Mouse (Mus musculus) kidney, embryonic 14.5 days (tissue): ENCODE measurements at regions not wholly inside any gene's neighbourhood (a gene's known extent, or its start where the extent isn't known, plus 50 kb on each side); places are given as distances from the start of the nearest gene placed in this dataset.

Source experiments
- ATAC-seq: fragments of 200-750 bp; cut with Nextera tagmentation; 2 replicates; pipeline ENCODE4 v1.8.0; 2017; ENCODE audit warnings: moderate number of reproducible peaks, mild to moderate bottlenecking, moderate TSS enrichment, moderate library complexity; ENCODE audit not compliant: low FRiP score, low TSS enrichment
- H3K27ac ChIP-seq: fragments of 300-500 bp; sonication (generic); 2 replicates; pipeline ENCODE4 v1.5.1; 2014; ENCODE audit warnings: low read depth, mild to moderate bottlenecking, low read length, moderate library complexity, mixed read lengths
- H3K27me3 ChIP-seq: fragments of 300-500 bp; sonication (generic); 2 replicates; pipeline ENCODE4 v1.6.1; 2014; ENCODE audit warnings: mild to moderate bottlenecking, low read length; ENCODE audit not compliant: control insufficient read depth, insufficient read depth
- H3K36me3 ChIP-seq: fragments of 300-500 bp; sonication (generic); 2 replicates; pipeline ENCODE4 v1.6.1; 2014; ENCODE audit warnings: low read length, mixed read lengths; ENCODE audit not compliant: control insufficient read depth, insufficient read depth
- H3K4me1 ChIP-seq: fragments of 300-500 bp; sonication (generic); 2 replicates; pipeline ENCODE4 v1.6.1; 2014; ENCODE audit warnings: low read length, mixed read lengths; ENCODE audit not compliant: control insufficient read depth, insufficient read depth
- H3K4me2 ChIP-seq: fragments of 300-500 bp; sonication (generic); replicated peaks from 2 replicates; pipeline ENCODE4 v1.6.1; 2014; ENCODE audit warnings: low read depth, mild to moderate bottlenecking, low read length
- H3K4me3 ChIP-seq: fragments of 300-500 bp; sonication (generic); 2 replicates; pipeline ENCODE4 v1.5.1; 2014; ENCODE audit warnings: mild to moderate bottlenecking, low read length
- H3K9ac ChIP-seq: fragments of 300-500 bp; sonication (generic); 2 replicates; pipeline ENCODE4 v1.6.1; 2014; ENCODE audit warnings: low read depth, mild to moderate bottlenecking, low read length, moderate library complexity
- H3K9me3 ChIP-seq: fragments of 300-500 bp; sonication (generic); 2 replicates; pipeline ENCODE4 v1.6.1; 2016; ENCODE audit warnings: low read length; ENCODE audit not compliant: control insufficient read depth
- WGBS: fragments of 180-500 bp; shearing (Covaris S2); extraction: QIAGEN DNeasy Blood & Tissue Kit; methylation state at CpG from one replicate; pipeline ENCODE4 v1.1.7; 2014; 5-methylcytosine and 5-hydroxymethylcytosine counted together

DNA sequence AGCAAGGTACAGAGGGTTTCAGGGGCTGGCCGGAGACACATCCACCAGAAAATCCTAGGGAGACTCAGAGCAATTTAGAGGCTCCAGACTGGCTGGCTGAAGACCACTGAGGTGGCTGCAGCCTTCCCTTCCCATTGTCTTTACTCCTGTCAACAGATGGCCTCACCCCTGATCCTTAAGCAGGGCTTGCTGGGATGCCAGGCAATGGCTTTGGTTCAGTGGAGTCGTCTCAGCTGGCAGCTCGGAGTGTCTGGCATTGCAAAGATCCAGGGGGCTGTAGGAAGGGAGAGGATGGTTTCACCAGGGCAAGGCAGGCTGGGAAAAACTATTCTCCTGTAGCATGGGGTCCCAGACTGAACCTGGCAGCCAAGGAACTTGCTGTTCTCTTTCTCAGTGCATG lies 395.8 kb downstream of the Tshz3 start:
- Histone ChIP-seq H3K27ac (no peak overlapping the region), H3K27me3 (no peaks in the 10 kb centered on the region), H3K9ac (no peak overlapping the region), H3K4me2 (no peak overlapping the region), H3K4me1 (no peaks in the 10 kb centered on the region), H3K4me3 (no peak overlapping the region), H3K36me3 (no peaks in the 10 kb centered on the region), H3K9me3 (no peaks in the 10 kb centered on the region)
- ATAC-seq = no peak
- 68% methylated on average over 3 of the region's 3 CpGs for WGBS

DNA sequence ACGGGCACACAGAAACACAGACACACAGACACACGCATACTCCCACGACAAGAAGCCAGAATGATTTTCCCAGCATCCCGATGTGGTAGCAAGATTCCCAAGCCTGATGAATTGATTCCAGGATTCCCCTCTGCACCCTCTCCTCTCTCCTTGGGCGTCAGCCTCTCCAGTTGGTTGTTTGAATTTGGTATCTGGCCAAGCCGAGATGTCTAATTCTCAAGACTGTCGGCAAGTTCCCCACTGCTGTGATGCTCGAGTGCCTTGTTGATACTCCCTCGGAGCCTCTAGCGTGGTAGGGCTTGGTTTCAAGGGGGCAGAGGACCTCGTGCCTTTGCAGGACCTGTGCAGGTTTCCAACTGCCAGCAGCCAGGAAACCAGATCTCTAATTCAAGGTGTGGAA lies 397.9 kb downstream of the Tshz3 start:
- WGBS = 72% methylated on average over 11 of the region's 11 CpGs
- no peaks in the 10 kb centered on the region for H3K9me3 ChIP-seq
- H3K27me3 ChIP-seq = no peaks in the 10 kb centered on the region
- no peaks in the 10 kb centered on the region for H3K4me1 ChIP-seq
- no peak overlapping the region for H3K4me2 ChIP-seq
- no peak overlapping the region for H3K4me3 ChIP-seq
- no peak for ATAC-seq
- H3K27ac ChIP-seq = no peak overlapping the region
- no peaks in the 10 kb centered on the region for H3K36me3 ChIP-seq
- H3K9ac ChIP-seq = no peak overlapping the region

DNA sequence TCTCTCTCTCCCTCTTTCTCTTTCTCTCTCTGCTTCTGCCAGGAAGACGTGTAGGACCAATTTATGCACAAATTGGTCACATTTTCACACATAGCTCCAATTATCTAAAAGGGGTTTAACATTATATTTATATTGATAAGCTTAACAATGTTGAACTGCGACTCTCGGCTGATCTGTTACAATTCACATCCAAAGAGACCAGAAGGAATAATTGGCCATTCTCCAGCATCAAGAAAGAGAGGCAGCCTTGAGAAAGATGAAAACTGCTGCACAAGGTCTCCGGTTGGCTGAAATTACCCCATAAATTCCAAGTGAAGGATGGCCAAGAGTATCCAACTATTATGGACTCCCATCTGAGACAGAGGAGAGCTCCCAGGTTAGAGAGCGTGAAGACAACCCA lies 398.4 kb downstream of the Tshz3 start:
- Histone ChIP-seq H3K27me3 (no peaks in the 10 kb centered on the region), H3K9me3 (no peaks in the 10 kb centered on the region), H3K4me3 (no peak overlapping the region), H3K27ac (no peak overlapping the region), H3K4me2 (no peak overlapping the region), H3K4me1 (no peaks in the 10 kb centered on the region), H3K36me3 (no peaks in the 10 kb centered on the region), H3K9ac (no peak overlapping the region)
- ATAC-seq = no peak
- WGBS = 79% methylated on average over 5 of the region's 5 CpGs

DNA sequence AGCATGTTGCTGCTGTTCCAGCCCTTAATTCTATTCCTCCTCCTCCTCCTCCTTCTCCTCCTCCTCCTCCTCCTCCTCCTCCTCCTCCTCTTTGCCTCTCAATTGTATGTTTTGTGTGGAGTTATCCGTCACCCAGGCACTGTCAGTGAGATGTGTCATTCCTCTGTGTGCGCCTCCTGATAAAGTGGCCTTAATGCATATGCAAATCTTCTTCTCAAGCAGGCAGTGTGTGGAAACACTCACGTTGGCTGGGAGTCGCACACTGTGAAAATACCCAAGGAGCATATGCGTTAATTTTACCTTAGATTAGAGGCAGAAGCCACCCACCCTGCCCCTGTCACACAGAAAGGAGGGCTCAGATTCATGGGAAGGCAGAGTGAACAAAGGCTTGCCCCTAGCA lies 401.0 kb downstream of the Tshz3 start:
- no peak overlapping the region for H3K4me2 ChIP-seq
- no peak overlapping the region for H3K27ac ChIP-seq
- no peaks in the 10 kb centered on the region for H3K4me1 ChIP-seq
- ATAC-seq = no peak
- 34% methylated on average over 5 of the region's 5 CpGs for WGBS
- H3K27me3 ChIP-seq = no peaks in the 10 kb centered on the region
- no peak overlapping the region for H3K9ac ChIP-seq
- H3K9me3 ChIP-seq = no peaks in the 10 kb centered on the region
- H3K36me3 ChIP-seq = no peaks in the 10 kb centered on the region
- no peak overlapping the region for H3K4me3 ChIP-seq

DNA sequence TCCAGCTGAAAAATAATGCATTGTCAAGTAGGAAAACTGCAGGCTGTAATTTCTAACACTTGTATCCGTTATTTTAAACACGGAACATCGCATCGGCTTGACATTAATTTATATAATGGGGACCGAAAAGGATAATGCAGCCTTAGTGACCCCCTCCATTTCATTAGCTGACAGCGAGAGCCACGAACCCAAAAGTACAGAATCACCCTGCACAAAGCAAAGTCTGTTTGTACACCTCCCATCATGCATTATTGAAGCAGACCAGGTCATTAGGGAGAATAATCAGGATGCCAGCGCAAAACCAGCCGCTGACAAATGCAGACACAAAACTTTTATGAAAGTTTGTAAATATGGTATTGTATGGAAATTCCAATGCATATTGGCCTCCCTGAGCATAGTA lies 406.8 kb downstream of the Tshz3 start:
- H3K27me3 ChIP-seq = no peaks in the 10 kb centered on the region
- H3K36me3 ChIP-seq = no peaks in the 10 kb centered on the region
- H3K27ac ChIP-seq = no peak overlapping the region
- H3K4me1 ChIP-seq = no peaks in the 10 kb centered on the region
- no peak for ATAC-seq
- no peaks in the 10 kb centered on the region for H3K9me3 ChIP-seq
- H3K4me3 ChIP-seq = no peak overlapping the region
- WGBS = 79% methylated on average over 9 of the region's 9 CpGs
- no peak overlapping the region for H3K9ac ChIP-seq
- H3K4me2 ChIP-seq = no peak overlapping the region

DNA sequence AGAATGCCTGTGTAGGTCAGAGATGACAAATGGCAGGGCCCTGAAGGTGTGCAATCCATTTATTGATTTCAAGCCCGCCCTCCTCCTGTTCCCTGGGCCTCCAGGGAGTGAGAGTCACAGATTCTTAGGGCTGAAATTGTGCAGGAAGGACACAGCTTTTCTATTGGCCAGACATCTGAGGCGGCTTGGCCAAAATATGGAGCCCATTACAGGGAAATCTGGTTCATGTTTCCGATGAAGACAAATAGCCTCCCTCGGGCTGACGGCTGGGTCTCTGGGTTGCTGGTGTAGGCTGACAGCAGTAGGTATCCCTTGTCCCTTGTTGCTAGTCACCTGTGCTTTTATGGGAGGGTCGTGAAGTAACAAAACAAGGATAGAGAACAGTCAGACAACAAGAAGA lies 413.2 kb downstream of the Tshz3 start:
- H3K27ac ChIP-seq = no peak overlapping the region
- no peak overlapping the region for H3K4me3 ChIP-seq
- 61% methylated on average over 6 of the region's 6 CpGs for WGBS

DNA sequence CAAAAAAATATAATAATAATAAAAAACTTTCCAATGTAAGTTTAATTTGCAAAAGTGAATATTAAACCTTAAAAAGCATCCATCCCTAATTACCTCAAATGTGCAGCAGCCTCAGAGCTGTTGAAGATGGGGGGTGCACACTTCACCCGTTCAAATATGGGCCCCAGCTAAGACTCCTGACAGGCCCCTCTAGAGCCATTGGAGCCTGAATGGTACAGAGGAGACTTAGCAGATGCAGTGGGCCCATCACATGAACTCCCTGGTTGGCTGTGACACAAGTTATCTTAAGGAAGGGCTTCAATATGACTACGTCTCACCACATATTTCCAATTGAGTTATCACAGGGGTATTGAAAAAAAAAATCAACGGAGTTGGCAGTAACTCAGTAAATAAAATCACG lies 422.9 kb downstream of the Tshz3 start:
- Histone ChIP-seq H3K9me3 (no peaks in the 10 kb centered on the region), H3K4me2 (no peak overlapping the region), H3K4me3 (no peak overlapping the region), H3K4me1 (no peaks in the 10 kb centered on the region), H3K9ac (no peak overlapping the region), H3K36me3 (no peaks in the 10 kb centered on the region), H3K27me3 (no peaks in the 10 kb centered on the region), H3K27ac (no peak overlapping the region)
- WGBS = 80% methylated on average over 4 of the region's 4 CpGs
- no peak for ATAC-seq

More for the DNA sequence above, 413.2 kb downstream of the Tshz3 start:
- Histone ChIP-seq H3K36me3 (no peaks in the 10 kb centered on the region), H3K9me3 (no peaks in the 10 kb centered on the region), H3K4me2 (no peak overlapping the region), H3K27me3 (no peaks in the 10 kb centered on the region), H3K4me1 (no peaks in the 10 kb centered on the region), H3K9ac (no peak overlapping the region)
- ATAC-seq = no peak

DNA sequence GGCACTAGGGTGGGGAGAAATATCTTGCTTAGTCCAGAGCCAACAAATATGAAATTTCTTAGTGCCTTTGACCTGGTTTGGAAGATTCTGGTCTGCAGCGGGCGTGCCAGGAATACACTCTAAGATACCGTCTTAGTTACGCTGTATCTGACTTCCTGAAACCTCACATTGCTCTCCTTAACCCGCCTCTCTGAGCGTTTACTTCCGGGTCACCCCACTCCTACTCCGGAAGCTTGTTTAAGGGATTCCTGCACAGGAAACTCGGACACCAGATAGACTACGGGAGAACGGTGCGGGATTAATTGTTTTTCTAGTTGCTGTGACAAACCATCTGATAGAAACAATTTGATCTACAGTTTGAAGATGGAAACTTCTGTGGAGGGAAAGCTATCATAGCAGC lies 442.3 kb downstream of the Tshz3 start:
- no peaks in the 10 kb centered on the region for H3K4me1 ChIP-seq
- no peak overlapping the region for H3K9ac ChIP-seq
- no peaks in the 10 kb centered on the region for H3K27me3 ChIP-seq
- no peaks in the 10 kb centered on the region for H3K36me3 ChIP-seq
- no peak overlapping the region for H3K4me2 ChIP-seq
- 82% methylated on average over 12 of the region's 12 CpGs for WGBS
- no peak overlapping the region for H3K4me3 ChIP-seq
- H3K9me3 ChIP-seq = no peaks in the 10 kb centered on the region
- no peak overlapping the region for H3K27ac ChIP-seq
- ATAC-seq = no peak

DNA sequence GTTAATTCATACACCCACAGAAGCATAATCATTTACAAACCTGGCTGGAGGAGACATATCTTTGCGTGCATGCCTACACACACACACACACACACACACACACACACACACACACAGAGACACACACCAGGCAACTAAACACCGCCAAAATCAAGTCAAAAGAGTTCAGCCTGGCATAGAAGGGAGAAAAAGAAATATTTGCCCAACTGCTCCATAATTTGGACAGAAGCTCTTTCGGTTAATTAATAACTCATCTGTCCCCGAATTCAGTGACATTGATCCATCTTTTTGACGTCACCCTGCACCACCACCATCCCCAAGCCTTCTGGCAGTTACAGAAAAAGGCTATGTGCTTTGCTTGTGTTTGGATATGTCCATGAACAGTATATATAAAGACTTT lies 444.9 kb downstream of the Tshz3 start:
- no peaks in the 10 kb centered on the region for H3K4me1 ChIP-seq
- no peak for ATAC-seq
- no peak overlapping the region for H3K9ac ChIP-seq
- no peaks in the 10 kb centered on the region for H3K36me3 ChIP-seq
- 91% methylated on average over 5 of the region's 5 CpGs for WGBS
- H3K27ac ChIP-seq = no peak overlapping the region
- H3K27me3 ChIP-seq = no peaks in the 10 kb centered on the region
- no peak overlapping the region for H3K4me3 ChIP-seq
- H3K4me2 ChIP-seq = no peak overlapping the region
- H3K9me3 ChIP-seq = no peaks in the 10 kb centered on the region

DNA sequence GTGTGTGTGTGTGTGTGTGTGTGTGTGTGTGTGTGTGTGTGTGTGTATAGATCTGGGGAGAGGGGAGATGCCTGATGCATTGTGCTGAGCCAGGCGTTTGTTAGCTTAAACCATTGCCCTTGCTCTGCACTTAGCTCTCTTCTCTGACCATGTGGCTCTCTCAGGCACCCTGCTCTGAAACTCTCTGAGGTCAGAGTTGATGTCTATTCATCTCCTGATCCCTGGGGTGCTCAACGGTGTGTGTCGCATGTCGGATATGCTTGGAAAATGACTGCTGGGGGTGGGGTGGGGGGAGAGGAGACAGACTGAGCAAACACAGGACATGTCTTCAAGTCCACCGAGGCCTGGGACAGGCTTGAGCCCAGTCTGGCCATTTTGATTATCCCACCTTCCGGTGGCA lies 446.4 kb downstream of the Tshz3 start:
- ATAC-seq = no peak
- Histone ChIP-seq H3K36me3 (no peaks in the 10 kb centered on the region), H3K27me3 (no peaks in the 10 kb centered on the region), H3K4me3 (no peak overlapping the region), H3K9me3 (no peaks in the 10 kb centered on the region), H3K4me2 (no peak overlapping the region), H3K9ac (no peak overlapping the region), H3K4me1 (no peaks in the 10 kb centered on the region), H3K27ac (no peak overlapping the region)
- 33% methylated on average over 6 of the region's 6 CpGs for WGBS
